Mouse (Mus musculus) lung, postnatal 10 days (tissue): Measurements from ENCODE around the gene Nog.

Experiments
- DNase-seq: peaks from one replicate; pipeline ENCODE4 v3.0.0; 2021

Nog gene

DNA sequence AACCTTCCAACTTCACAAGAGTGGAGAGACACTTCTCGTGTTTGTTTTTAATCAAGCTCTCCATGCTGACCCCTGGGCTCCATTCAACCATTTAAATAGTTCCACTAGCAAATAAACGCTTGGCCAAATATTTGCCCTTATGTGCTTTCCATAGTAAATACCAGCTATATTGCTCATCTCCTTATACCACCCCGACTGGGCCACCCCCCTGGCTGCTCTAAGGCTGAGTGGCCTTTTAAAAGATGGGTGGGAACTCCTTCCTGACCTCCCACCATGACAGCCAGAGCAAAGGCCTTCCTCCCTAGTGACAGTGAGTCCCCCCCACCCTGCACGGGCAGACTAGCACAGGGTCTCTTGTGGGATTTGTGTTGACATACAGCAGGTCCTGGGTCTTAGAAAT is 37.1 kb downstream of the Nog start:
- no peak for DNase-seq

DNA sequence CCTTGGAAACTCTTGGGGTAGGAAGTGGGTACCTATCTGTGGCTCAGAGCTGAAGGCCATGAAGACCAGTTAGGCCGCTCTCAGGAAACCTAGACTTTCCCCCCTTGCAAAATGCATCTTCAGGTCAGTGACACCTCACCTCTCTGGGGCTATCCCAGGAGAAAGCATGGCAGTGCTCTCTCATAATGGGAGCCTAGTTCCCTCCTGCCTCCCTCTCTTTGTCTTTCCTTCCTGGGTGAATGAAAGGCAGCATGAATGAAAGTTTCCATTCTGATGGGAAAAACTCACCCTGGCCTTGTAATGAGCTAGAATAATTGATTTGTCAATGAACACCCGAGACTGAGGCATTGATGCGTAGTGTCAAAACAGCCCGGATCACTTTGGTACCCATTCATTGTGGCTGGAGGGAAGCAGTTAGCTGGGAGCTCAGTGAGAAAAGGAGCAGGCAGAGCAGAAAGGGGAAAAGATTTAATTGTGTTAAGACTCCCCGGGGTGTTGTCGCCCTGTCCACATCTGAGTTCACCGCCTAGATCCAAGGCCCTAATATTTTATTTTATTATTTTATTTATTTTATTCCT is 42.7 kb downstream of the Nog start:
- DNase-seq, result no peak

- no peak for DNase-seq
These were observed 44.2 kb downstream of the Nog start for GRCm38 (mm10) chr11:89257893-89258292.

GRCm38 (mm10) chr11:89253973-89254372 is 48.2 kb downstream of the Nog start:
- DNase-seq, result no peak
